Mouse (Mus musculus): ENCODE measurements around the gene Gm4027. TPM values are rescaled to one million over a fixed set of nuclear protein-coding genes. Genes with fewer than 3 reads are reported as not detected.

Gm4027 gene
- polyA plus RNA-seq (2017; shearing (Covaris generic)): under 1 TPM in 1 of 2 experiments, not detected in 1; 0.32 TPM

DNA sequence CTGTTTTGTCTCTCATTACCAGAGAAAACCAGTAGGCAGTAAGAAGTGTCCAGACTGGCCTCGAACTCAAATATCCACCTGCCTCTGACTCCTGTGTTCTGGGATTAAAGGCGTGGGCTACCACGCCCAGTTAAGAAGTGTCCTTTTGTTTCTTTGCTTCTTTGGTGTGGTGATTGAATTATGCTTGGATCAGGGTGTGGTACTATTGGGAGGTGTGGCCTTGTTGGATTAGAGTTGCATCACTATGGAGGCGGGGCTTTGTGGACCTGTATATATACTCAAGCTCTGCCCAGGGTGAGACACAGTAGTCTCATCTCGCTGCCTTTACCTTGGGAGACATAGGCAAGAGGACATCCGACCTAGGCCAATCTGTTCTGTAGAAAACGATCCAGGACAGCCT is at the start of gene Gm4027:
TSS of gene Gm4027 (plus strand) at position 301 of the 400 bp plus-strand sequence.

DNA sequence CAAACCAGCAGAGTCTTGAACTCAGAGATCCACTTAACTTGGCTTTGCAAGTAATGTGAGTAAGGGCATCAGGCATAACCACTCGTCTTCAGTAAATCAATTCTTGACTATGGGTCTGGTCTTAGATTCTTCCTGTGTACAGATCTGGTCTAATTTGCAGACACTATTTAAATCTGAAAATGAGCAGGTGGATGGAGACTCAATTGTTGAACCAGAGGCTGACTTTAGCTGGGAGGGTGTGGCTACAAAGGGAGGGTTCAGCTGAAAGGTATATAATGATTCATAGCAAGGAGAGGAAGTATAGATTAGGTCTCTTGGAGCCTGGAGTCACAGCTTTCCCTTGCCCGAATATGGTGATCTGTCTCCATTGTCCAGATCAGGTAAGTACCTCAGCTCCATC is 16.3 kb upstream of the Gm4027 start, which contains the start of gene Oog1:
TSS of gene Oog1 (plus strand) at position 301 of the 400 bp plus-strand sequence.

DNA sequence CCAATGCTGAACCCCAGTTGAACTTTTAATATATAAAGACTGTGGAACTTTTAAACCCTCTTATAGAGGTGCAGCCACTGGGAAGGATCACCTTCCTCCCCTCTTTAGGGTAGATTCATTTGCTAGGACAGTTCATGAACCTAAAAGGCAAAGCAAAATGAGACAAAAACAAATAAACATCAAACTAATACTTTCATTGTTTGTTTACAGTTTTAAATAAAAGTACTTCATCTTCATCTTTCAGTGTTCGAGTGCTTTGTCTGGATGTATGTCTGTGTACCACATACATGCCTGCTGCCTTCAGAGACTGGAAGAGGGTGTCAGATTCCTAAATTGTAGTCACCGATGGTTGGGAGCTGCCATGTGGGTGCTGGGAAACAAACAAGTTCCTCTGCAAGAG is 25.9 kb downstream of the Gm4027 start, which contains the start of gene Gm16381:
TSS of gene Gm16381 (minus strand) at position 101 of the 400 bp plus-strand sequence.

Other genes starting within 250 kb of the Gm4027 start
- gene Sptlc2, start 230.5 kb upstream of the Gm4027 start, polyA plus RNA-seq (2017; shearing (Covaris generic)): 100 to 1,000 TPM; 172 to 179 TPM
- 10 to 100 TPM; 80.8 to 85.1 TPM for gene Slirp, start 175.0 kb upstream of the Gm4027 start, polyA plus RNA-seq (2017; shearing (Covaris generic))
- gene Alkbh1, start 174.9 kb upstream of the Gm4027 start, polyA plus RNA-seq (2017; shearing (Covaris generic)): 10 to 100 TPM; 58.9 to 80.6 TPM
- 100 to 1,000 TPM; 186 to 207 TPM for gene Snw1, start 146.6 kb upstream of the Gm4027 start, polyA plus RNA-seq (2017; shearing (Covaris generic))
- gene Gm5788, start 124.1 kb upstream of the Gm4027 start, polyA plus RNA-seq (2017; shearing (Covaris generic)): under 1 TPM in 1 of 2 experiments, not detected in 1; 0.47 TPM
- gene Gm8300, start 104.6 kb upstream of the Gm4027 start, polyA plus RNA-seq (2017; shearing (Covaris generic)): not detected
- gene Oog1, start 16.2 kb upstream of the Gm4027 start, polyA plus RNA-seq (2017; shearing (Covaris generic)): not detected
- not detected for gene Gm16381, start 25.8 kb downstream of the Gm4027 start, polyA plus RNA-seq (2017; shearing (Covaris generic))
- gene Gm21319, start 156.9 kb downstream of the Gm4027 start, polyA plus RNA-seq (2017; shearing (Covaris generic)): under 1 TPM in 1 of 2 experiments, not detected in 1; 0.10 TPM
- under 1 TPM in 1 of 2 experiments, not detected in 1; 0.48 TPM for gene Gm21936, start 176.6 kb downstream of the Gm4027 start, polyA plus RNA-seq (2017; shearing (Covaris generic))
- gene BB287469, start 197.7 kb downstream of the Gm4027 start, polyA plus RNA-seq (2017; shearing (Covaris generic)): not detected
- not detected for gene Gm2001, start 223.5 kb downstream of the Gm4027 start, polyA plus RNA-seq (2017; shearing (Covaris generic))

Data from activated CD4-positive, CD25-positive, alpha-beta regulatory T cell (primary cell).